Mouse (Mus musculus): Measurements from ENCODE around the gene Clstn1.
A peak's percentile ranks its signal among the peaks of the same experiment; 100 is the strongest.

Clstn1 gene

DNA sequence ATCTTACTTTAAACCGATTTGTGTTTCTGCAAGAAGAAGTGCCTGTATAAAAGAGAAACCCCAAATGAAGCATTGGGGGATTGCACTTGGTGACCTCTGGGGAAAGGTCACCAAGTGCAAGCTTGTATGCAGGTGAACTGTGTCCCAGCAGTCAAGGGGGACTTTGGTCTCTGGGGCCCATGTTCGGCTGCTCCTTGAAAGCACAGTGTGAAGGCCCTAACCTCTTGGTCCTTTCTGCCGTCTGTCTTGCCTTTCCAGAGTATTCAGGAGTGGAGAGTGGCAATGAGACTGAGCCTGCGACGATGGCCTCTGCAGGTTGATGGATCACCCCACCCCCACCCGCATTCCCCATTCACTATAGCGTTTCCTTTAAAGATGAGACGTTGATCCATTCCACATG lies 55.1 kb downstream of the Clstn1 start:
- DNase-seq = no peak

DNA sequence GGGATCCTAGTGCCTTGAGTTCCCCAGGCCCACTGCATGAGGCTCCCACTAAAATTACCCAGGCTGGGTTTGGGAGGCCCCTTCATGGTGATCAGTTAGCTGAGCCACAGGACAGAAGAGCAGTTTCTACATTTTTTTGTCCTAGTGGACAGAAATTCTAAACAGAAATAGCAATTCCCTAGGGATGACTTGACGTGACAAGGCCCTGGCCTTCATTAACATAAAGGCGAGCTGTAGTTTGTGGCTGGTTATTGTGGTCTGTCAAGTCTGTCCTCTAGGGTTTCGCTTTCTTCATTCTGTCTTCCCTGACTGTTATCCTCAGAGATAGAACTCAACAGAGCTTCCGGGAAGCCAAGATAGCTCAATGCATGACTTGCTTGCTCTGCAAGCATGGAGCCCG lies 55.7 kb downstream of the Clstn1 start:
- DNase-seq = no peak

DNA sequence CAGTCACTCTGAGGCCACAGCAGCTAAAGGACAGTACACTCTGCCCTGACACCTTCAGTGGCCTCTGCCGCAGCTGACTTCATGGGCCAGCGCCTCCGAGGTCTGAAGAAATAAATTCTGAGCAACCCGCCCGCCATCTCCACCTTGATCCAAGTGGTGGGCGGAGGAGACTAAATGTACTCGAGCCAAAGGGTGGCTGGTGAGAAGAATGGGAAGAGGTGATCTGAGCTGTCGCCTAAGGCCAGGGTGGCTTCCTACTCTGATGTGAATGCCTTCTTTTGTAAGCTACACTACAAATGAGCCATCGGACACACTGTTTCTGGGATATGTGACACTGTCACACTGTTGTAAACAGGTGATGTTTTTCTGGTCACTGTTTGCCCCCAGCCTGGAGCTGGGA lies 59.5 kb downstream of the Clstn1 start:
- no peak for DNase-seq

DNA sequence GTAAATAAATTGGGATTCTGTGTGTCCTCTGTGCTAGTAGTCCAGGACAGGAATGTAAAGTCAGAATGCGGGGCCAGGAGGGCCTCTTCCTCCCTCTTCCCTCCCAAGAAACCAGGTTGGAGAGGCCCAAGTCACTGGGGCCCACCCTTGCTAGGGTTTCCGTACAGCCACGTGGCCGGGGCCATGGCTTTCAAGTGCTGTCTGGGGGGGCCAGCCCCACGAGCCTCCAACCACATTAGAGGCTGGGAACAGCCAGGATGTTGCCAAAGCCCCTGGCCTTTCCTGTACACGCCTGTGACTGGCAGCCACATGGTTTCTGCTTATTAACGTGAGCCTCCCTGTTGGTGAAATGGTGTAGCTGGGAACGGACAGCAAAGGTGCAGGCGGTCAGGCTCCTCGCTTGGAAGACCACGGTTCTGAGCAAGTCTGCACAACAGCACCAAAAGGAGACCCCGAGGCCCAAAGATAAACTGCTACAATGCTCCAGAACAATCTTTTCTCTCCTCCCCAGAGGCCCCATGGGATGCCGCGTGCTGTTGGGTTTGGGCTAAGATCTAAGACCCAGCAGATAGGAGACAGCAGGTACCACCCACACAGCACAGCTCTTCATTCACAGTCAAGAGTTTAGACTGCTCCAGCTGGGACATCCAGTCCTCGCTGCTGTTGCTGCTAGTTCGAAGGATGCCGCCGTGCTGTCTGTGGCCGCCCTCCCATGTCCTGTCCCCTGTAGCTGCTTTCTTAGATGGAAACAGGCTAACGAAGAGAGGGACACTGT lies 62.0 kb downstream of the Clstn1 start:
- DNase-seq = no peak

DNA sequence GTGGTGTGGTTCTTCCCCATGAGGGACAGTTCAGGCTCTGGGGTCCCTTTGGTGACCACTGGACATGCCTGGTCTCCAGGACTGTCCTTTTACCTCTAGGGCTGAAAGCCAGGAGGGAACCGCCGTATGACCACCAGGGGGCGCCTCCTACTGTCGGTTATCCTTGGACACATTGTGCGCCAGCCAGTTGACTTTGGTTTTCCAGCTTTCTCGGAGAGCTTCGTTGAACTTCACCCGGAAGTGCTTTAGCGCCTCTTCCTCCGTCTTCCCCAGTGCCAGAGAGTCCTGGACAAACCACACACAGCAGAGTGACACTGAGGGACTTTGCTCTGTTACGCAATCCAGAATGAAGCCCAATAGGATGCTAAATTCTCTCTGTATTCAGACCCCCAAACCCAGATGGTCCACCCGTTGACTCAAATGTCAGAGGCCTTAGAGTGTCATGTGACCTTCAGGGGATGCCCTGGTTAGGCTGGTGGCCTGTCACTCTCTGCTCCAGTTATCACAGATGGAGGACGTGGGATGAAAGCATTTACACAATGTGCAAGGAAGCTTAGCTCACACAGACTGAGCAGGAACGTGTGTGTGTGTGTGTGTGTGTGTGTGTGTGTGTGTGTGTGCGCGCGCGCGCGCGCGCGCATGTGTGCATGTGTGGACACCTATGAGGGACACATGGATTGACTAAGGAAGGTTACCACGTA lies 64.4 kb downstream of the Clstn1 start:
- peak; percentile 67 for DNase-seq

DNA sequence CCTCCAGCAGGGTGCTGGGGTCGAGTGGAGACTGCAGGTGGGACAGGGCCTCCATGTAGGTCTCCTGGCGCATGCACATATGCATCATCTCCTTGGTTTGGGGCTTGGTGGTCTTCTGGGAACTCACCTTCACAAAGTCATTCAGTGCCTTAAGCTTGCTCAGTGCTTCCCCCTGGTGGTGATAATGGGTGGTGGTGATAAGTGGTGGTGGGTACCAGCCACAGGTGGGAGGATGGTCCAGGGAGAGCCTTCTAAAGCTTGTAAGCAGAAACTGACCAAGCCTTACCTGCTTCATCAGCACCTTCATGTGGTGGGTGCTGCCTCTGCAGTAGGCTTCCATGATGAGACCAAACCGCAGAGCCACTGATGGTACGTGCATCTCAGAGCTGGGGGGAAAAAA lies 68.0 kb downstream of the Clstn1 start:
- peak; percentile 65 for DNase-seq

DNA sequence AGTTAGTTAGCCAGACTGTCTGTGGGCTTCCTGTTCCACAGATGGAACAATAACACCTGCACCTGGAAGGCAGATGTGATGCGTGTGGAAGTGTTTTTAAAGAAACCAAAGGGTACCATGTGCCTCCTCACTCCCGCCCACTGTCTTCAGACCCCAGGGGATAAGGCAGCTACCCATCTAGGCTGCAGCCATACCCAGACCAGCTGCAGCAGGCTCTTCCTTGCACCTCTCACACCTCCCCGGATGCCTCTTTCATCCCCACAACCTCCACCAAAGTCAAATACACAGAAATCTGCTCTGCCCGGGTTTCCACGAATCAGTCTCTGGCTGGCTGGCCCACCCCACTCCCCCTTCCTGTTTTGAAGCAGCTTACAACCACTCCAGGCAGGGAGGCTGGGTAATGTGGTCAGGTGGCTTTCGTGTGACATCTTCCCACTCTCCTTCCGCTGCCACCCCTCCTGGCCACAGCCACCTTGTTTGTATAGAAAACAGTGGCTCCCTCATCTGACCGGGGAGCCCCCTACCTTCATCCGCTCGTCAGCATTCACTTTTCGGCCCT lies 71.7 kb downstream of the Clstn1 start:
- DNase-seq = peak; percentile 84

DNA sequence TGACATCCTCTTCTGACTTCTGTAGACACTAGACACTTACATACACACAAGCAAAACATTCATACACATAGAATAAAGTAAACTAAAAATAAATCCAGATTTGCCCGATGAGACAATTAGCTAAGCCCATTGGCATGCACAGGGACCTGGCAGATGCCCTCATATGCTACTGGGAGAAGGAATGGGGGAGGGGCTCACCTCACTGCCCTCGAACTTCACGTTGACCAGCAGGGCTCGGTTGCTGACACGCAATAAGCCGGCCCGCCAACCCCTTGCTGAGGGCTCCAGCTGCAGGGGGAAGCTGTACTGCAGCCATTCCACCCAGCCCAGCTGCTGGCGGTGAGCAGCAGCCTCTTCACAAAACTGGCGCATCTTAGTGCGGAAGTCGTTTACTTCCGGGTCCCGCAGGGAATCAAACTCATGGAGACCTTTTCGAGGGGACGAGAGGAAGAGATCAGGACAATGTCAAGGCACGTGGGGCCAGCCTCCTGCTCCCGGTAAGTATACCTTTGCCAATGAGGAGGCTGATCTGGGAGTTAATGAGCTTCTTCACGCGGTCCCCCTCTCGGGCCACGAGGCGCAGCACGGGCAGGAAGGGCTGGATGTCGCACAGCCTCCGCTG lies 73.3 kb downstream of the Clstn1 start:
- no peak for DNase-seq

DNA sequence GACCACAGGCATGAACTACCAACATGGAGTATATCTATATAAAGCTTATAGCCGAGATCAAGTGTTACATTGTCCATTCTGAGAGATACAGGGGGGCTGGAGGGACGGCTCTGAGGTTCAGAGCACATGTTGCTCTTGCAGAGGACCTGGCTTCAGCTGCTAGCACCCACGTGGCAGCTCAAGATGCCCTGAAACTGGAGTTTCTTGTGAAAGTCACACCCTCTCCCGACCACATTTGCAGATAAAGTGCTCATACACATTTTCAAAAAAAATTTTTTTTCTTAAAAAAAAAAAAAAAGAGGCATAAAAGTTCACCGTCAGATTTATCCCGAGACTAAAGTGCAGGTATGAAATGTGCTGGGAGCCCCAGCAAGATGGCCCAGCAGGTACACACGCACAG lies 74.3 kb downstream of the Clstn1 start:
- DNase-seq = no peak

DNA sequence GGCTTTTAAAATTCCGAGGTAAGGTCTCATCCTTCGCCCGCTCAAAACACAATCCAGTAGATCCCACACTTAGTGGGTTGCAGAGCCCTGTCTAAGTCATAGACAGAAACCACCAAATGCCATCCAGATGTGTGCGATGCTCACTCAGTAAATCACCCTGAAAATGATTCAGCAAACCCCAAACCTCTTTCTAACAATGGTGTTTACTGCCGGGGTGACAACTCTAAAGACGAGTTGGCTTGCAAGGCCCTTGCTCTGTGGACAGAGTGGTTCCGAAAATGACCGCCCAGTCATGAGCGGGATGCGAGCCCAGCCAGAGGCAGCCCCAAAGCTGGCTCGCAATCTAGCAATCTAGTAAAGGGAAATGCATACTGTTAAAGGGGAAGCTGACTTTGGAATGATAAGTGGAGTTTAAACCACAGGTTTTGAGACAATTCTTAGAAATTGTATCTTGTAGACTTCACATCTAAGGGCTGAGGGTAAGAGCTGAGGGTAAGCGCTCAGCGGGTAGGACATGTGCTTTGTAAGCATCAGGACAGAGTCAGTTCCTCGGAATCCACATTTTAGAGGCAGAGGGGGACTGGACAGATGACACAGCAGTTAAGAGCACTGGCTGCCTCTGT lies 75.8 kb downstream of the Clstn1 start:
- no peak for DNase-seq

DNA sequence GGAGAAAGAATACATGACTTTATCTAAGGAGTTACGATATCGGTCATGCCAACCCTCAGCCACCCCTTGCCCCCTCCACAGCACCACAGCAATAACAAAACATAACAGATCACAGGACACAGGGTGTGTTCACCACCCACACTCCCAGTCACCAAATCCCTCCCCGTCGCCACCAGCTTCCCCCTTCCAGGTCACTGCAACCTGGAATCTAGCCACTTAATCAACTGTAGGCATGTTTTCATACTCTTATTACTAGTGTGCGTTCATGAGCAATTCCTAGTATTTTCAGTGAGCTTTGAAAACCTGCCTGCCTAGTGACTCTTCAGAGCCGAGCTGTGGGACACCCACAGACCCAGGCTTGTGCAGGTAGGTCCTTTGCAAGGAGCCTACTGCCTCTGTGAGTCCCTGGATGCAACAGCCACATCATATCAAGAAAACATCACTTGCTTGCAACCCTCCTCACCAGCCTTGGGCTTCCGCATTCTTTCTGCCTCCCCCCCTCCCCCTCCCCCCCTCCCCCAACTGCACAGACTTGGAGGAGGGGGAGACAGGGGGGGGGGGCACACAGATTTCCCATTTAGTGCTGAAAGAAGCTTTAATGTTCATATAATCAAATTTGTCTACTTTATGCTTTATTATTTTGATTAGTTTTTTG lies 77.7 kb downstream of the Clstn1 start:
- DNase-seq = peak; percentile 30

DNA sequence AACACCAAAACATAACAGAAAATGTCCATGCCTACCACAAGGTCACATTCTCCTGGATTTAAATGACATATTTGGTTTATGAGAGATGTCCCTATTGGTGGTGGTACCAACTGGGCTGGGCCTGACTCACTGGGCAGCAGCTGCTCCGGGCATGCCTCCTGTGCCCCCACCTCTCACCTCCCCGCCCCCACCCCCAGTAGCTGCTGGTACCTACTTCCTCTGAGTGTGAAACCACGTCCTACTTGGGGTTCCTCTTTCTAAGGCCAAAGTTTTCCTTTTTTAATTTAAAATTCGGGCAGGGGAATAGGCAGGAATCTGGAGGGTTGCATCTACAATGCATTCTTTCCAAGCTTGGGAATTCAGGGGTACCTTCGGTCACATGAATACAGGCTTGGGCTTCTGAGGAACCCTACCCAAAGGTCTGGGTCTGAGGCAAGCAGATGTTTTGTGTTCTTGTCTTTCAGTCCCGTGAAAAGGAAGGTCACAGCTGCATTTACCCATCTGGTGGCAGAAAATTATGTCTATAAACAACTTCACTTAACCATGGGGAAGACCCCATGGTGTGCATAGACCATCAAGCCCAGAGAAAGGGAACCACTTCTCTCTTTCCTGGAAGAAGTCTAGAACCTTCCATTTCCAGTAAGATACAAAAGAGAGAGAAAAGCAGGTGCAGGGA lies 78.9 kb downstream of the Clstn1 start:
- DNase-seq = peak; percentile 46

DNA sequence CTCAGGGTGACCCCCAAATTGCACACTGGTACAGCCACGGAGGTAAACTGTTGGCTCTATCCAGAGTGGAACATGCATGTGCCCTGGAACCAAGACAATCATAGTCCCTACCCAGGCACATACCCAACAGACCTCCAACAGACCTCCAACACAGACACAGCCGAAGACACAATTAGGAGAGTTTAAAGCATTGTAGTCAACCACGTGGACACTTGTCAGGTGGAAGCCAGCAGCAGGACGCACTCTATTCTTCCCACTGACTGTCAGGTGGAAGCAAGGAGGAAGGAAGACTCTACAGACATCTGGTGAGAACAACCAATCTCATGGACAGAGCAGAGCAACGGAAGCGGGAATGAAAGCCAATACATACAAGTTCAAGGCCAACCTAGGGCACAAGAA lies 79.4 kb downstream of the Clstn1 start:
- DNase-seq = peak; percentile 33

DNA sequence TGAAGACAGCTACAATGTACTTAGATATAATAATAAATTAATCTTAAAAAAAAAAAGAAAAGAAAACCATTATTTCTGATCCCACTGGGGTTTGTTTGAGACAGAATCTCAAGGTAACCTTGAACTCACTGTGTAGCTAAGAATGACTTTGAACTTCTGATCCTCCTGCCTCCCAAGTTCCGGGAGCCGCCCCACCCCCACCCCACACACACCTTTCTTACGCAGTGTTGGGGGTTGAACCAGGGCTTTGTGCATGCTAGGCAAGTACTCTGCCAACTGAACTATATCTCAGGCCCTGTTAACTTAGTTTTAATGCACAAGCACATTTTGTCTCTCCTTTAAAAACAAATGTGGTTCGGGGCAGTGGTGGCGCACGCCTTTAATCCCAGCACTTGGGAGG lies 84.9 kb downstream of the Clstn1 start:
- DNase-seq = no peak

DNA sequence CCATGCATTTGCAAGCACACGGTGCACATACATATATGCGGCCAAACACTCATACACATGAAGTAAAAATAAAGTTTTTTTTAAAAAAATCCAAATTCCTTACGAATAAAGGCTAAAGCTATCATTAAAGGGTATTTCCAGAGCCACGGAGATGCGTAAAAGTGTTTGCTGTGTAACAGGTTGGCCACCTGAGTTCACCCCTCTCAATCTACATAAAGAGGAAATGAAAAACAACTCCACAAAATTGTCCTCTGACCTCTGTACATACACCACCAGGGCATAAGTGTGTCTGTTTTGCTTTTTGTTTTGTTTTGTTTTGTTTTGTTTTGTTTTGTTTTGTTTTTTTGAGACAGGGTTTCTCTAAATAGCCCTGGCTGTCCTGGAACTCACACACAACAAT lies 86.5 kb downstream of the Clstn1 start:
- DNase-seq = no peak

DNA sequence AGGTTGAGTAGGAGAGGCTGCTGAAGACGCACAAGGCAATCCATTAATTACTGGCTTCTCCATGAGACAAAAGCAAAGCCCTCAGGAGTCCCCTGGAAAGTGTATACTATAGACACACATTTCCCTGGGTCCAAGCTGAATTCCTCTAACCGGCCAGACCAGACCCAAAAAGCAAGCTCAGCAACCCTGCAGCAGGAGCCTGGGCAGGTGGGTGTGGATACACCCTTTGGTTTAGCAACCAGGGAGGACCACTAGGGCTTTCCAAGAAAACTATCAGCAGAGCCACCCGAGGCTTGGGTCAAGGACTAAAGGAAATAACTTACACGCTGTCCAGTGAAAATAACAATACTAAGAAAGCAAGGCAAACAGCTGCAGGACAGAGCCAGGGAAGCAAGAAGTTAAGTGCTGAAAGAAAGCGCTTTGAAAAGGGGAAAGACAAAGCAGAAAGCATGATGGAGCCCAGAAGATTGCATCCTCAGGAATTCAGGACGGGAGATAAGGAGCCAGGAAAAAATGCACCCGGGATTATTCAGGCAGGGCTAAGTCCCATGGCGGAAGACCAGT lies 88.6 kb downstream of the Clstn1 start:
- no peak for DNase-seq

DNA sequence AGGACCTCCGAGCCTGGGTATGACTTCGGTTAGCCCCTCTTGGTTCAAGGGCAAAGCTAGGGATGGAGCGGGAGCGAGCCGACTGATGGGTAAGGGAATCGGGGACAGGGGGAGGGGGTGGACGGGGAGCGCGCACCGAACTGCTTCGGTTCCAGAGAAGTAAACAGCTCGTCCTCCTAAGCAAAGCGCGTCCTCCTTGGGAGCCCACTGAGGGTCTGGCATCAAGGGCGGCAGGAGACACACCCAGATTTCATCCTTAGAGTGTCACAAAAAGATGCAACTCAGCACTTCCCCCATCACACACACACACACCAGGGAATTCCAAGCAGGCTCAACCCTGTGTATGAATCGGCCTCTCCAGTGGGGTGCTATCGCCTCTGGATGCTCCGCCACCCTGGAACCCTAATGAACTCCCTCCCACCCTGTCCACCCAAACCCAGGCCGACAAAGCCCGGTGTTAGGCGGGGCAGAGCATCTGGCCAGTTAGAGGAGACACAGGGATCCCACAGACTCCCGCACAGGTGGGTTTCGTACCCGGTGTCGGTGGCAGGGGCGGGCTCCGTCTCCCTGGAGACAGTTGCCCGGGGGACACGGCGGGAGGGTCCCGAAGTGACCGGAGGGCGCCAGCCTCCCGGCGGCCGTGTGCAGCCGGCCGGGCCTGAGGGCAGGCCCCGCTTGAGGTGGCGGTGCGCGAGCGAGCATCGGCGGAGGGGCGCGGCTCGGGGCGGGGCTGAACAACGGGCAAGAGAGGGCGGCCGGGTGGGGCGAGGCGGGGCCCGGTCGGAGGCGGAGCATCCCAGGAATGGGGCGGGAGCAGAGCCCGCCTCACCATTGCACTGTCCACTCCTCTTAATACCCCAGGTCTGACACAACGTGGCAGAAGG lies 89.4 kb downstream of the Clstn1 start:
- no peak for DNase-seq

DNA sequence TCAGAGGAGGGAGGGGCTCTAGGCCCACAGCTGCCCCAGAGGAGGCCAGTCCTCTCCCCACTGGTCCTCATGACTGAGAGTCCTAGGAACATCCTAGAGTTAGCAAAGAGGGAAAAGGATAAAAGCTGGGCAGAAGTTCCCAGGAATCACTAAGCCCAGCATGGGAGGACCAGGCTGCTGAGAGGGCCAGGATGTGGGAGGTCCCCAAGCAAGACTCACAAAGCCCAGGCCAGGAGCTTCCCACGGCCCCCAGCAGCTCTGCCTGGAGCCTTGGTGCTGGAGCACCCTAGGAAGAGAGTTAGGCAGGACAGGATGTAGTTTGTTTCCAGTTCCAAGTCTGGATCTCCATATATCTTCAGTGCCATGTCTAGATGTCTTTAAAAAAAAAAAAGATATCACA lies 91.7 kb downstream of the Clstn1 start:
- no peak for DNase-seq

DNA sequence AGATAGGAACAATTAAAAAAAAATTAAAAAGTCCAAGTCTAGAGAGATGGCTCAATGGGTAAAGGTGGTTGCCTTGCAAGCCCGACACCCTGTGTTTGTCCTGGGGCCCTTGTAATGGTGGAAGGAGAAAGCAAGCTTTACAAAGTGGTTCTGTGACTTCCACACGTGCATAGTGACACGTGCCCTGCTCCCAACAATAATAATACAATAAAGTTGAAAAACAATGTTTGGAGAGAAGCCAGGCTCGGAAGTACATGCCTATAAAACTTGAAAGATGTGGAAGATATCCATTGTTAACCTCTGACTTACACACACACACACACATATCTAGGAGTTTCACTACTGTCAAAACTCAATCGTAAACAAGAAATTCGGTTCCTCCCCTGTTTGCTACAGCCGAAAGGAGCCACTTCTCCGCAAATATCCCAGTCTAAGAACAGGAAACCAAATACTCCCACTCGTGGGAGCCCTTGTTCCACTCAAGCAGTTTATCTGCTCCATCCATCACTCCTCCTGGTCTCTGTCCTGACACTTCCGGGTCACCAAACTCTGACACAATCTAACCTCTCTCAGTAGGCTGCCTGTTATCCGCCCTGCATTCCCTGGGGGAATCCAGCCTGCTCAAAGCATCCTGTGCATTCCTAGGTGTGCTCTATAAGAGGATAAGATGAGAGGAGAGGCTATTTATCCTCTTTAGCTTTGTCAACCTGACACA lies 92.9 kb downstream of the Clstn1 start:
- DNase-seq = no peak

DNA sequence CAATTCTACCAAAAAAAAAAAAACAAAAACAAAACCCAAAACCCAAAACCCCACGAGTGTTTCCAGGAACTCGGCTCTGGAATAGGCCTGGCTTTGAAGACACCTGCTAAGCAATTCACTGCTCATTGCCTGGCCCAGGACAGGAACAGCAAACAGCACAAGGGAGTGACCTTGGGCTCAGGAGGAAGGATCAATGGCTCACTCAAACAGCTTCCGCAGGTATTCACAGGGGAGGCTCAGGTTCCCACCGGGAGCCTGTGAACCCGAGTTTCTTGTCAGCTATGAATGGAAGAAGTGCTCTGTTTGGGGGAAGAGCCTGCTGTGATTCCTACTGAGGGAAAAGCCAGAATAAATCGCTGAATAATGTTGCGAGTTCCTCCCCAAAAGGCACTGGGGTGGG lies 97.6 kb downstream of the Clstn1 start:
- DNase-seq = no peak

Data from thymus, postnatal 25 days (tissue).